Mouse (Mus musculus): ENCODE data around the gene Nkain4.

The Nkain4 gene

GRCm38 (mm10) chr2:180894029-180894623, 60.4 kb downstream of the Nkain4 start:
- DNase-seq (ENCODE audit: low read depth, low spot score): peak; percentile 79

- peak; percentile 30 for DNase-seq (ENCODE audit: low read depth, low spot score)
Measured at GRCm38 (mm10) chr2:180893537-180894028, 60.9 kb downstream of the Nkain4 start.

- peak; percentile 71 for DNase-seq (ENCODE audit: low read depth, low spot score)
Measured at GRCm38 (mm10) chr2:180892841-180893521, 61.5 kb downstream of the Nkain4 start.

GRCm38 (mm10) chr2:180891835-180892323, 62.6 kb downstream of the Nkain4 start:
- no peak for DNase-seq (ENCODE audit: low read depth, low spot score)

- DNase-seq (ENCODE audit: low read depth, low spot score): peak; percentile 42
Measured at GRCm38 (mm10) chr2:180891075-180891834, 63.2 kb downstream of the Nkain4 start.

GRCm38 (mm10) chr2:180890422-180891074, 64.0 kb downstream of the Nkain4 start:
- DNase-seq (ENCODE audit: low read depth, low spot score): peak; percentile 52

- DNase-seq (ENCODE audit: low read depth, low spot score): peak; percentile 30
Measured at GRCm38 (mm10) chr2:180889921-180890280, 64.6 kb downstream of the Nkain4 start.

- DNase-seq (ENCODE audit: low read depth, low spot score): no peak
Measured at GRCm38 (mm10) chr2:180889271-180889920, 65.1 kb downstream of the Nkain4 start.

GRCm38 (mm10) chr2:180885270-180885669, 69.2 kb downstream of the Nkain4 start:
- no peak for DNase-seq (ENCODE audit: low read depth, low spot score)

Measured in mesoderm, embryonic 11.5 days (tissue).